In genomic region chr14:40949047-40949446, GRCm38 (mm10) we compare ENCODE assay signal across 10 mouse cellular contexts. TPM values are rescaled to one million over a fixed set of nuclear protein-coding genes. Genes with fewer than 3 reads are reported as not detected.
DNase-seq lines count a peak whose midpoint lies in the region; ATAC-seq and TF ChIP-seq lines count a peak whose summit lies in the region.
"Had no signal": no experiment of that assay in that cellular context is flagged by ENCODE, and none has a peak within 500 bp of the region (broad histone marks: within the 10 kb centered on the region; RNA-seq: fewer than 3 reads in every experiment).

No protein-coding gene starts in this region.

- TF ChIP-seq CTCF in intestine, postnatal 0 days (IDR thresholded peaks at IDR 0.05; ENCODE audit: low read depth) = no peak
- no peak for TF ChIP-seq CTCF in spleen, adult 2 months (IDR thresholded peaks at IDR 0.05; ENCODE audit: extremely low read depth, insufficient read depth, insufficient read length, insufficient replicate concordance)

- DNase-seq in spleen, adult 2 months (ENCODE audit: low read depth in 1 of 2, low spot score in 2 of 2) = no peak
- no peak for DNase-seq in spleen, postnatal 36 days (ENCODE audit: low spot score in 2 of 2)
- DNase-seq in cerebellum, adult 9-10 months = no peak
- no peak for DNase-seq in embryo, embryonic 10 days (ENCODE audit: low spot score)
- DNase-seq in left cerebral cortex, adult 18-20 months (ENCODE audit: low spot score in 2 of 2) = no peak
- DNase-seq: layer of hippocampus, postnatal 36 days; thymus, postnatal 36 days had no signal

- no peaks in the 10 kb centered on the region for H3K9me3 ChIP-seq in intestine, embryonic 16.5 days (ENCODE audit: control insufficient read depth, low read length)
- no peaks in the 10 kb centered on the region for H3K9me3 ChIP-seq in intestine, postnatal 0 days (ENCODE audit: control insufficient read depth)
- H3K9me3 ChIP-seq in hindbrain, embryonic 16.5 days (ENCODE audit: control insufficient read depth, low read length) = no peaks in the 10 kb centered on the region; the same call in 1 of the 2 replicates

- TF ChIP-seq POLR2A in spleen, adult 2 months (IDR thresholded peaks at IDR 0.05; ENCODE audit: low read depth, low read length) = no peak

- ATAC-seq in intestine, embryonic 16.5 days = no peak
- no peak for ATAC-seq in intestine, postnatal 0 days
- ATAC-seq in hindbrain, embryonic 16.5 days = no peak

- H3K4me1 ChIP-seq in intestine, embryonic 16.5 days (ENCODE audit: control insufficient read depth, insufficient read depth, low read length) = peaks cover 36% of the 10 kb centered on the region
- H3K4me1 ChIP-seq in intestine, postnatal 0 days (replicated peaks; ENCODE audit: control insufficient read depth, insufficient read depth, low read length) = peaks cover 12% of the 10 kb centered on the region
- H3K4me1 ChIP-seq in spleen, adult 2 months (ENCODE audit: control insufficient read depth, insufficient read depth, insufficient read length) = peaks cover 58% of the 10 kb centered on the region
- peaks cover 18% of the 10 kb centered on the region for H3K4me1 ChIP-seq in hindbrain, embryonic 16.5 days (ENCODE audit: control insufficient read depth, insufficient read depth, low read depth, low read length)

- no peak overlapping the region for H3K9ac ChIP-seq in intestine, embryonic 16.5 days (ENCODE audit: low read depth, low read length)
- no peak overlapping the region for H3K9ac ChIP-seq in intestine, postnatal 0 days (ENCODE audit: low read depth, low read length)
- H3K9ac ChIP-seq in hindbrain, embryonic 16.5 days (ENCODE audit: low read depth, low read length) = no peak overlapping the region

- H3K27me3 ChIP-seq in intestine, embryonic 16.5 days (replicated peaks; ENCODE audit: control insufficient read depth, insufficient read depth, low read length) = no peaks in the 10 kb centered on the region
- H3K27me3 ChIP-seq in intestine, postnatal 0 days (replicated peaks; ENCODE audit: control insufficient read depth, insufficient read depth, low read length) = no peaks in the 10 kb centered on the region
- no peaks in the 10 kb centered on the region for H3K27me3 ChIP-seq in spleen, adult 2 months (ENCODE audit: control insufficient read depth, insufficient read depth, low read length)
- no peaks in the 10 kb centered on the region for H3K27me3 ChIP-seq in hindbrain, embryonic 16.5 days (replicated peaks; ENCODE audit: control insufficient read depth, insufficient read depth, low read length)

- WGBS in intestine, embryonic 16.5 days = 70% methylated on average over 3 of the region's 3 CpGs
- 64% methylated on average over 3 of the region's 3 CpGs for WGBS in intestine, postnatal 0 days
- WGBS in spleen, adult 2 months = 57% methylated on average over 3 of the region's 3 CpGs
- 46% methylated on average over 3 of the region's 3 CpGs for WGBS in hindbrain, embryonic 16.5 days

- H3K27ac ChIP-seq in intestine, embryonic 16.5 days (ENCODE audit: low read length) = peak overlapping the region; percentile 61
- H3K27ac ChIP-seq in intestine, postnatal 0 days (ENCODE audit: low read depth, low read length) = no peak overlapping the region
- peak overlapping the region; percentile 86 for H3K27ac ChIP-seq in spleen, adult 2 months (ENCODE audit: insufficient read depth, low read length)
- H3K27ac ChIP-seq in hindbrain, embryonic 16.5 days (ENCODE audit: low read depth, low read length) = peak overlapping the region; percentile 16; the same call in 1 of the 2 replicates

- no peak overlapping the region for H3K4me3 ChIP-seq in intestine, embryonic 16.5 days (ENCODE audit: low read length)
- no peak overlapping the region for H3K4me3 ChIP-seq in intestine, postnatal 0 days (ENCODE audit: low read depth, low read length)
- H3K4me3 ChIP-seq in spleen, adult 2 months (ENCODE audit: extremely low read depth, insufficient read depth, insufficient read length) = no peak overlapping the region
- H3K4me3 ChIP-seq in hindbrain, embryonic 16.5 days (ENCODE audit: low read length) = no peak overlapping the region

- H3K4me2 ChIP-seq in intestine, embryonic 16.5 days (ENCODE audit: low read depth, low read length) = no peak overlapping the region
- H3K4me2 ChIP-seq in intestine, postnatal 0 days (replicated peaks; ENCODE audit: low read depth) = no peak overlapping the region
- no peak overlapping the region for H3K4me2 ChIP-seq in hindbrain, embryonic 16.5 days (ENCODE audit: low read length)

- H3K36me3 ChIP-seq in intestine, embryonic 16.5 days (ENCODE audit: control insufficient read depth, insufficient read depth, low read length) = no peaks in the 10 kb centered on the region
- H3K36me3 ChIP-seq in intestine, postnatal 0 days (ENCODE audit: control insufficient read depth, insufficient read depth) = 0 out of 2 replicates have a peak, but pooled peaks cover 3% of the 10 kb centered on the region
- no peaks in the 10 kb centered on the region for H3K36me3 ChIP-seq in spleen, adult 2 months (ENCODE audit: control insufficient read depth, insufficient read depth, low read length)
- H3K36me3 ChIP-seq in hindbrain, embryonic 16.5 days (ENCODE audit: control insufficient read depth, insufficient read depth, low read length) = no peaks in the 10 kb centered on the region

RNA-seq across cellular contexts. Expression of gene Tspan14, which starts 17.6 kb away (rescaled TPM):
- 65.0 and 65.6 TPM in 2 replicates for polyA plus RNA-seq in intestine, embryonic 16.5 days (2015; fragmentation: Nextera tagmentation; extraction: Ambion mirVana)
- polyA plus RNA-seq in intestine, postnatal 0 days (2015; fragmentation: Nextera tagmentation; extraction: Ambion mirVana) = 30.5 and 33.3 TPM in 2 replicates
- polyA plus RNA-seq in spleen, adult 2 months (2012; rRNA removed) = 60.0 and 65.4 TPM in 2 replicates
- polyA plus RNA-seq in hindbrain, embryonic 16.5 days (2015; fragmentation: Nextera tagmentation; extraction: Ambion mirVana) = 52.5 and 60.6 TPM in 2 replicates
- total RNA-seq in left cerebral cortex, adult 18-20 months (2021) = 10 to 100 TPM; 41.8 to 45.3 TPM

RNA-seq across cellular contexts. Expression of gene Sh2d4b, which starts 56.0 kb away (rescaled TPM):
- polyA plus RNA-seq in intestine, embryonic 16.5 days (2015; fragmentation: Nextera tagmentation; extraction: Ambion mirVana) = 0.11 and 0.13 TPM in 2 replicates
- polyA plus RNA-seq in intestine, postnatal 0 days (2015; fragmentation: Nextera tagmentation; extraction: Ambion mirVana) = not detected in 2 replicates
- polyA plus RNA-seq in spleen, adult 2 months (2012; rRNA removed) = 0.42 and 0.48 TPM in 2 replicates
- polyA plus RNA-seq in hindbrain, embryonic 16.5 days (2015; fragmentation: Nextera tagmentation; extraction: Ambion mirVana) = 0.54 and 0.69 TPM in 2 replicates
- total RNA-seq in left cerebral cortex, adult 18-20 months (2021) = 1 to 10 TPM; 3.1 to 4.4 TPM
